Mouse (Mus musculus): Measurements from ENCODE around the gene Ctla4.

GRCm38 (mm10) chr1:60852770-60853147 is 34.0 kb upstream of the Ctla4 start:
- TF ChIP-seq GATA1 (IDR thresholded peaks at IDR 0.05; ENCODE audit: borderline replicate concordance, low read length): no peak
- TF ChIP-seq FLI1 (IDR thresholded peaks at IDR 0.05; ENCODE audit: low read length): no peak
